Comparison of ENCODE assay signal across 8 mouse cellular contexts in genomic region chr9:32635627-32636385, GRCm38 (mm10). TPM values are rescaled to one million over a fixed set of nuclear protein-coding genes. Genes with fewer than 3 reads are reported as not detected.
A peak's percentile ranks its signal among the peaks of the same experiment; 100 is the strongest.
DNase-seq lines count a peak whose midpoint lies in the region; ATAC-seq and TF ChIP-seq lines count a peak whose summit lies in the region.

TSS of gene Ets1 (plus strand) at chr9:32636221.

- no peaks in the 10 kb centered on the region for H3K36me3 ChIP-seq in intestine, embryonic 14.5 days (ENCODE audit: control insufficient read depth, insufficient read depth, low read length)
- H3K36me3 ChIP-seq in liver, embryonic 12.5 days = no peaks in the 10 kb centered on the region
- H3K36me3 ChIP-seq in neural tube, embryonic 14.5 days (ENCODE audit: control insufficient read depth, insufficient read depth, low read length) = no peaks in the 10 kb centered on the region

- no peaks in the 10 kb centered on the region for H3K9me3 ChIP-seq in intestine, embryonic 14.5 days (ENCODE audit: control insufficient read depth, low read length)
- no peaks in the 10 kb centered on the region for H3K9me3 ChIP-seq in liver, embryonic 12.5 days (replicated peaks)
- no peaks in the 10 kb centered on the region for H3K9me3 ChIP-seq in neural tube, embryonic 14.5 days (ENCODE audit: control insufficient read depth, low read length)

- H3K4me2 ChIP-seq in intestine, embryonic 14.5 days (ENCODE audit: low read length) = peak within 1 kb of the TSS; percentile 53
- H3K4me2 ChIP-seq in liver, embryonic 12.5 days = peak within 1 kb of the TSS; percentile 40
- 0 out of 2 replicates have a peak within 1 kb of the TSS, but pooled peaks have one; percentile 0 for H3K4me2 ChIP-seq in neural tube, embryonic 14.5 days (ENCODE audit: low read depth, low read length)

- H3K4me3 ChIP-seq in intestine, embryonic 14.5 days (ENCODE audit: low read depth, low read length) = peak within 1 kb of the TSS; percentile 32
- H3K4me3 ChIP-seq in liver, embryonic 12.5 days = peak within 1 kb of the TSS; percentile 19; the same call in 1 of the 2 replicates
- no peak within 1 kb of the TSS for H3K4me3 ChIP-seq in neural tube, embryonic 14.5 days (ENCODE audit: low read depth, low read length)

- no peak for TF ChIP-seq POLR2A in brain, embryonic 14.5 days (IDR thresholded peaks at IDR 0.05; ENCODE audit: borderline replicate concordance, extremely low read depth, insufficient read depth, insufficient read length, poor library complexity, severe bottlenecking)

- 0% methylated on average over 10 of the region's 10 CpGs for WGBS in intestine, embryonic 14.5 days
- 4% methylated on average over 10 of the region's 10 CpGs for WGBS in liver, embryonic 12.5 days (ENCODE audit: insufficient replicate concordance)
- 1% methylated on average over 10 of the region's 10 CpGs for WGBS in neural tube, embryonic 14.5 days

- no peak within 1 kb of the TSS for H3K9ac ChIP-seq in intestine, embryonic 14.5 days (ENCODE audit: low read length)
- no peak within 1 kb of the TSS for H3K9ac ChIP-seq in liver, embryonic 12.5 days
- H3K9ac ChIP-seq in neural tube, embryonic 14.5 days (replicated peaks; ENCODE audit: low read depth, low read length) = no peak within 1 kb of the TSS

- no peak for DNase-seq in left cerebral cortex, adult 8-10 months (ENCODE audit: low spot score in 2 of 2)
- no peak for DNase-seq in left cerebral cortex, adult 9 months (ENCODE audit: low spot score in 2 of 2)
- peak; percentile 52 for DNase-seq in brain, embryonic 14.5 days (ENCODE audit: low read depth)
- DNase-seq in gonadal fat pad, adult 2 months (ENCODE audit: low read depth) = no peak
- DNase-seq in intestine, embryonic 14.5 days (ENCODE audit: low spot score) = no peak
- DNase-seq in right cerebral cortex, postnatal 36 days (ENCODE audit: low spot score in 2 of 2) = no peak

- H3K27me3 ChIP-seq in intestine, embryonic 14.5 days (replicated peaks; ENCODE audit: control insufficient read depth, insufficient read depth, low read length) = no peaks in the 10 kb centered on the region
- H3K27me3 ChIP-seq in liver, embryonic 12.5 days (replicated peaks) = peaks cover 42% of the 10 kb centered on the region
- H3K27me3 ChIP-seq in neural tube, embryonic 14.5 days (ENCODE audit: control insufficient read depth, insufficient read depth, low read length) = peaks cover 5% of the 10 kb centered on the region; the same call in 1 of the 2 replicates

- 0 out of 2 replicates have a peak, but pooled peaks cover 8% of the 10 kb centered on the region for H3K4me1 ChIP-seq in intestine, embryonic 14.5 days (replicated peaks; ENCODE audit: control insufficient read depth, insufficient read depth, low read length)
- 0 out of 2 replicates have a peak, but pooled peaks cover 7% of the 10 kb centered on the region for H3K4me1 ChIP-seq in liver, embryonic 12.5 days
- H3K4me1 ChIP-seq in neural tube, embryonic 14.5 days (ENCODE audit: control insufficient read depth, insufficient read depth, low read length) = no peaks in the 10 kb centered on the region

- no peak within 1 kb of the TSS for H3K27ac ChIP-seq in intestine, embryonic 14.5 days (ENCODE audit: low read depth)
- no peak within 1 kb of the TSS for H3K27ac ChIP-seq in liver, embryonic 12.5 days
- no peak within 1 kb of the TSS for H3K27ac ChIP-seq in neural tube, embryonic 14.5 days (ENCODE audit: low read depth, low read length)

- no peak for ATAC-seq in intestine, embryonic 14.5 days (replicated peaks; ENCODE audit: low FRiP score, low TSS enrichment, low read depth)
- ATAC-seq in liver, embryonic 12.5 days = no peak
- no peak for ATAC-seq in neural tube, embryonic 14.5 days (ENCODE audit: low read depth)

- TF ChIP-seq CTCF in brain, embryonic 14.5 days (IDR thresholded peaks at IDR 0.05; ENCODE audit: borderline replicate concordance, extremely low read depth, insufficient read depth, insufficient read length) = no peak

RNA-seq across cellular contexts. Expression of gene Ets1, which starts in this region (rescaled TPM):
- total RNA-seq in left cerebral cortex, adult 8-10 months (2022) = 10 to 100 TPM in 3 of 4 experiments, 1 to 10 TPM in 1; 9.7 to 11.3 (median 10.7) TPM
- polyA plus RNA-seq in brain, embryonic 14.5 days (2012; rRNA removed) = 10.6 and 15.8 TPM in 2 replicates
- 14.7 and 15.4 TPM in 2 replicates for polyA plus RNA-seq in gonadal fat pad, adult 2 months (2012; rRNA removed)
- 46.3 and 51.3 TPM in 2 replicates for polyA plus RNA-seq in intestine, embryonic 14.5 days (2014; fragmentation: Nextera tagmentation; extraction: Ambion mirVana)
- polyA plus RNA-seq in liver, embryonic 12.5 days (2016; fragmentation: Nextera tagmentation; extraction: Ambion mirVana) = 24.2 and 25.4 TPM in 2 replicates
- 11.6 and 23.7 TPM in 2 replicates for polyA plus RNA-seq in neural tube, embryonic 14.5 days (2014; fragmentation: Nextera tagmentation; extraction: Ambion mirVana)

Comparison
In these comparisons a context has a peak if more than half of its experiments do, and no peak if none do; other contexts are left out.
1. H3K4me2 ChIP-seq: peak in every context shown above with its lines; median percentile 53 in intestine, embryonic 14.5 days; 40 in liver, embryonic 12.5 days; 0 in neural tube, embryonic 14.5 days.